Mouse (Mus musculus) heart, postnatal 10 days (tissue): ENCODE measurements around the gene Tpst2. TPM values are rescaled to one million over a fixed set of nuclear protein-coding genes. Genes with fewer than 3 reads are reported as not detected.

ENCODE experiments used
- DNase-seq, 2 experiments: peaks; one replicate each; pipeline ENCODE4 v3.0.0; 2021
- intact Hi-C: fragments of 180-260 bp; cut with DNase I; formaldehyde crosslinking; loops from one replicate; pipeline ENCODE4 v1.15.1; 2025
- total RNA-seq, 2 experiments: library from RNA; stranded (reverse); gene quantifications; 2 replicates each; pipeline ENCODE4 v1.2.3; 2021

Gene Tpst2
- total RNA-seq, 2 experiments from 2014 or later: 48.3 to 61.0 TPM

DNA sequence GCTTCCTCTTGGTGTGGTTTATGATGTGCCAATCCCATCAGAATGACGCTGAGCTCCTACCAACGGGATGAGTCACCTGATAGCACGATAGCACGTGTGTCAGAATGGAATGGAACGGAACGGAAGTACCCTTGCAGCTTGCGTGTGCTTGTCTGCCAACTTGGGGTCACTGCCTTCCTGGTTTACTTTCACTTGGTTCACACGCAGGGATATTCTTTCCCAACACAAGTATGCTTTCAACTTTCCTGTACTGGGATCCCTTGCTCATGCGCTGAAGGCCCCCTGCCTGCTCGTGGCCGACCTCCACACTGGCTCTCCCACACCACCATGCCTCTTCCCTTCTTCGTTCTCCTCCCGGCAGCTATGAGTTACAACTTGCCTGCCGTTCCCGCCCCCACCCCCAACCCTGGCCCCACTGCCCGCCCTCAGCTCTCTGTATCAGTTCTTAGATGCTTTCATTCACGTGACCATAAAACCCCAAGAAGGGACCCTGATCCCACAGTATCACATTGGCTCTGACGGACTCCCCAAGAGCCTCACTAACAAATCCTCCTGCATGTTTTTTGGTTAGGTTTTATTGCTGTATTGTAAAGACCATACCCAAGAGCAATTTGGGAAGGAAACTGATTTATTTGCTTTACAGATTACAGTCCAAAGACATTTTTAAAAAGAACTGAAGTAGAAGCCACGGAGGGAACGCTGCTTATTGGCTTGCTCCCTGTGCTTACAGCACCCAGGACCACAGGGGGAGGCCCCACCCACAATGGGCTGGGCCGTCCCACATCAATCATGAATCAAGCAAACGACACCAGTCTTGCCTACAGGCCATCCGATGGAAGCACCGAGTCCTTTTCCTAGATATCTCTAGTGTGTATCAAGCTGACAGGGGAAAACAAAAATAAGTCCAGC lies 48.4 kb downstream of the Tpst2 start:
- intact Hi-C loops: loop anchor here (1.0 kb wide), 1 partner anchor 49 kb away; the partner anchor contains the start of gene Tpst2
- peak; percentile 38 to 43 for DNase-seq

DNA sequence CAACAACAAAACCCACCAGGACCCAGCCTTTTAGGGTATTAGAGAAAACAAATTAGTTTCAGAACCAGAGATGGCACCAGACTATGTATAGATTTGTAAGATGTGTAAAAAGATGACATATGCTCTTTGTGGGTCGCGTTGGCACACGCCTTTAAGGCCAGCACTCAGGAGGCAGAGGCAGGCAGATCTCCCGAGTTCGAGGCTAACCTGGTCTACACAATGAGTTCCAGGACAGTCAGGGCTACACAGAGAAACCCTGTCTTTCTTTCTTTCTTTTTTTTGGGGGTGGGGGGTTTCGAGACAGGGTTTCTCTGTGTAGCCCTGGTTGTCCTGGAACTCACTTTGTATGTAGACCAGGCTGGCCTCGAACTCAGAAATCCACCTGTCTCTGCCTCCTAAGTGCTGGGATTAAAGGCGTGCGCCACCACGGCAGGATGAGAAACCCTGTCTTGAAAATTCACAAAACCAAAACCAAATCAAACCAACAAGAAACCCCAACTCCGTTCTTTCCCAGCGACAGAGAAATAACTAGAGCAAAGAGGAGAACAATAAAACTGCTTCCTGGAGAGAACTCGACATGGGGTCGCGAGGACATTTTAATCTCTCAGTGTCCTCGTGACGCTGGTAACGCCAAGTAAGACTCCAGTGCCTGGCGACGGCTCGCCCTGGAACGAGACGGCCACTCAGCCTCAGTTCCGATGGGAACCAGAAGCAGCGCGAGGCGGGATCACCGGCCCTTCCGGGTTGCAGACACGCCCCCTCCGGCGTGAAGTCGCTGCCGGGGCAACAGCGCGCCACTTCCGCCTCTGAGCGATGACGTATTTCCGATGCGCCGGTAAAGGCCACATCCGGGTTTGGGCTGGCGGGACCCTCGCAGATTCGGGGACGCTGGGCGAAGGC lies 49.3 kb downstream of the Tpst2 start, which contains the start of gene Tfip11:
Gene Tfip11 (plus strand): TSS at position 813 of the 900 bp plus-strand sequence.
- intact Hi-C loops: loop anchor here (1.0 to 2.0 kb wide), 3 partner anchors 17 to 85 kb away; partner anchors contain the start of gene Tpst2
- DNase-seq: peak; percentile 97 to 99

DNA sequence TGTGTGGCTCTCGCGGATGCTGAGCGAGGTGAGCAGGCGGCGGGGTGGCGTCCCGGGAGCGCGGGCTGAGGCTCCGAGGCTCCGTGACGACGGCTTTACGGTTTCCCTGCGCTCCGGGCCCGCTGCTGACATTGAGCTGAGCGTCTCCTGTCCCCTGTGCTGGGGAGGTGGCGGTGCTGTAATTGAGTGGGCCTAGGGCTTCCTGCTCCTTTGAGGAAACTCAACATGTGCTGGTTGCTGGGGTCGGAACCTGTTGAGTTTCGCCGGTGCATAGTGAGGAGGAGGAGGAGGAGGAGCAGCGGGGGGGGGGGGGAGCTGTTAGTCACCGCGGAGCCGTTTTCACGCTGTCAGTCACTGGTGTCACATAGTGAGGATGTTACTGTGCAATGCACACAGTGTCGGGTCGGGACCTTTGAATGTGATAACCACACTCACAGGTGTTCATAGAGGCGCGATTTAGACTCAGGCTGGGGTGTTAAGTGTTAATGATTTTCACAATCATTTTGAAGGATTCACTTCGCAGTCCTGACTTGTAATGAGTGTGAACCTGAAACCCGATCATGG lies 50.0 kb downstream of the Tpst2 start:
- no peak for DNase-seq
- intact Hi-C loops: loop anchor here (1.0 to 2.0 kb wide), 2 partner anchors 16 to 86 kb away; no protein-coding TSS in a partner anchor

DNA sequence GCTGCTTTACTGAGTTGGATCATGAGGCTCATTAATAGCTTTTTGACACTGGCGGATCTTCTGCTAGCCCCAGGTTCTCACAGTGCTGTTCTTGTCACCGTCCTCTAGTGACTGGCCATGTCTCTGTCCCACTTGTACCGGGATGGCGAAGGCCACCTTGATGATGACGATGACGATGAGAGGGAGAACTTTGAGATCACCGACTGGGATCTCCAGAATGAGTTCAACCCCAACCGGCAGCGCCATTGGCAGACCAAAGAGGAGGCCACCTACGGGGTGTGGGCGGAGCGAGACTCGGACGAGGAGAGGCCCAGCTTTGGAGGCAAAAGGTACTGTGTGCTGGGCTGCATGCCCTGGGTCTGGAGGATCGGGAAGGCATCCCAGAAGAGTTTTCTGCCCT lies 51.4 kb downstream of the Tpst2 start:
- no peak for DNase-seq
- intact Hi-C loops: loop anchor here (2.0 kb wide), 1 partner anchor 87 kb away; no protein-coding TSS in a partner anchor

DNA sequence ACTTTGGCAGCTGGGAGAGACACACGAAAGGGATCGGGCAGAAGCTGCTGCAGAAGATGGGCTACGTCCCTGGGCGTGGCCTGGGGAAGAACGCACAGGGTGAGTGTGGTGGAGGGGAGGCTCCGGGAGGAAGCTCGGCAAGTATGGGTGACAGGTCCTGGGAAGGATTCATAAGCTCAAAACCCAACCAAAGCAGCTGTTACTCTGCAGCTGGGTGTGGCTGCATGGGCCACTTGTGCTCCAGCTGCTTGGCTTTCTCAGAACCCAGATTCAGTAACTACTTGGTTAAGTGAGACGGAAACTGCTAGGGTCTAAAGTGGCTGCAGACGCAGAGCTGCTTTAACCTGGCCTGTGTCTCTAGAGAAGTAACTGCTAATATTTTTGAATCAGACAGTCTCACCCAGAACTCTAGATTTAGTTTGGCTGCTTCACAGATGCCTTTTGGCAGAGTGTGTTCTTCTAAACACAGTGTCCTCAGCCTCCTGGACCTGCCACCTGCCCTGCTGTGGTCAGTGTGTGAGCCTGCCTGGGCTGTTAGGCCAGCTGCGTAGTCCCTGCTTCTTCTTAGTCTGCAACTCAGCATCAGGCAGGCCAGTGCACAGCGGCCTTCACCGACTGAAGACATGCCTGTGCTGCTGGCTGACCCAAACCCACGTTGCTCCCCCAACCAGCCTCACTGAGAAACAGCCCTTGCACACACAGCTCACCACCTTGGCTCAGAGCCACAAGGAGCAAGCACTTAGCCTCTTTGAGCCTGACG lies 53.5 kb downstream of the Tpst2 start:
- intact Hi-C loops: no loop called here
- no peak for DNase-seq

DNA sequence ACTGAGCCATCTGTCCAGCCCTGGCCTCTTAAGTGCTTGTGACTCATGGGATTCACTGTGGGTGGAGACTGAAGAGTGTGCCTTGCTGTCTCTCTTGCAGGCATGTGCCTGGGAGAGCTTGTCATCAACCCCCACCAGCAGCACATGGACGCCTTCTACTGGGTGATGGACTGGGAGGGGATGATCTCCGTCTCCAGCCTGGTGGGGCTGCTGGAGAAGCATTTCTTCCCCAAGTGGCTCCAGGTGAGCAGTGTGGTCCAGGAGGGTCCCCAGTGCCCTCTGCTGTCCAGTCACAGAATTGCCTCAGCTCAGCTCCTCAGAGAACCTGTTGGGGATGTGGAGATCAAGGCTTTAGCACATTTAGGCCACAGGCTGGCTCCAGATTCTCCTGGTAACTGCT lies 59.0 kb downstream of the Tpst2 start:
- peak; percentile 61 to 74 for DNase-seq
- intact Hi-C loops: loop anchor here (1.0 kb wide), 1 partner anchor 95 kb away; no protein-coding TSS in a partner anchor

DNA sequence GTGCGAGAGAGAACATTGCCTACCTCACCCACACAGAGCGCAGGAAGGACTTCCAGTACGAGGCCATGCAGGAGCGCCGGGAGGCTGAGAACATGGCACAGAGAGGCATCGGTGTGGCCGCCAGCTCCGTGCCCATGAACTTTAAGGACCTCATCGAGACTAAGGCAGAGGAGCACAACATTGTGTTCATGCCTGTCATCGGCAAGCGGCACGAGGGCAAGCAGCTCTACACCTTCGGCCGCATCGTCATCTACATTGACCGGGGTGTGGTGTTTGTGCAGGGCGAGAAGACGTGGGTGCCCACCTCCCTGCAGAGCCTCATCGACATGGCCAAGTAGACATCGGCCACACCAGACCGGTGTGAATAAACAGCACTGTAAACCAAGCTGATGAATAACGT lies 60.5 kb downstream of the Tpst2 start:
- intact Hi-C loops: no loop called here
- no peak for DNase-seq

DNA sequence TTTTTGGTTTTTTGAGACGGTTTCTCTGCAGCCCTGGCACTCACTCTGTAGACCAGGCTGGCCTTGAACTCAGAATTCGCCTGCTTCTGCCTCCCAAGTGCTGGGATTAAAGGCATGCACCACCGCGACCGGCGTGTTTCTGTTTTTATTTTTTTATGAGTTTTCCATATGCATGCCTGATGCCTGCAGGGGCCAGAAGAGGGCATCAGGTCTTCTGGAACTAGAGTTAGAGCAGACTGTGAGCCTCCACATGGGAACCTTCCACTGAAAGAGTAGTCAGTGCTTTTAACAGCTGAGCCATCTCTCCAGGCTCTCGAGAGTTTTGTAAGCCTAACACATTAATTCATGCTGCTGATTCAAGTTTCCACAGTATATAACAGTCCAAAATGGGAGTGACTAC lies 62.7 kb downstream of the Tpst2 start:
- DNase-seq: no peak
- intact Hi-C loops: no loop called here

DNA sequence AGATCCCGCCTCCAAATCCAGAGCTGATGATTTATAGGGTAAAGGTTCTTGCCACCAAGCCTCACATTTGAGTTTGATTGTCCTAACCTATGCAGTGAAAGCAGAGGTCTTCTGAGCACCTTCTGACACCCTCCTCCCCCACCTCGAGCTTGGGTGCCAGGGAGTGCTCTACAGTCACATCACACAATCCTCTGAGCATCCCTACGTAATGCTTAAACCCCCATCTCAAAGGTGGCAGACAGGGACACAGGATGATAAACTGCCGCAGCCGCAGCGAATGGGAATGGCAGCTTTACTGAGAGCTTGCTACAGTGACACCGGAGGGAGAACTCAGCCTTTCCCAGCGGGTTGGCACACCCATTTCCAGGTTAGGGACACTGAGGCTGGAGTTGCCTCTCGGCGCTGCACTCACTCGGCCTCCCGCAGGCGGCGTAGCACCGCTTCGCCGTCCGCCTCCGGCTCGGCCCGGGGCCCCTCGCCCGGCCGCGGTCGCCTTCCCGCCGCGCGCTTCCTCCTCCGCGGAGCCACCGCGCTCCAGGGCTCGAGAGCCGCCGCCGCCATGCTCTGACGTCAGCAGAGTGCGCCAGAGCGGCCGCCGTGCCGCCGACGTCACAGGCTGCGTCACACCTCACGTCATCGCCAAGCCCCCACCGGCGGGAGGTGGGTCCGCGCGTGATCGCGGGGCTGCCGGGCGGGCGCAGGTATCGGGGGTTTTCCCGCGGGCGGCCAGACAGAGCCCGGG lies 66.1 kb downstream of the Tpst2 start, which contains the start of the genes Srrd and Hps4:
Gene Srrd (minus strand): TSS at position 578 of the 742 bp plus-strand sequence.
Gene Hps4 (plus strand): TSS at position 621 of the 742 bp plus-strand sequence.
- DNase-seq: peak; percentile 89
- intact Hi-C loops: loop anchor here (1.0 to 5.0 kb wide), 2 partner anchors 16 to 85 kb away; partner anchors contain the start of gene Tfip11

DNA sequence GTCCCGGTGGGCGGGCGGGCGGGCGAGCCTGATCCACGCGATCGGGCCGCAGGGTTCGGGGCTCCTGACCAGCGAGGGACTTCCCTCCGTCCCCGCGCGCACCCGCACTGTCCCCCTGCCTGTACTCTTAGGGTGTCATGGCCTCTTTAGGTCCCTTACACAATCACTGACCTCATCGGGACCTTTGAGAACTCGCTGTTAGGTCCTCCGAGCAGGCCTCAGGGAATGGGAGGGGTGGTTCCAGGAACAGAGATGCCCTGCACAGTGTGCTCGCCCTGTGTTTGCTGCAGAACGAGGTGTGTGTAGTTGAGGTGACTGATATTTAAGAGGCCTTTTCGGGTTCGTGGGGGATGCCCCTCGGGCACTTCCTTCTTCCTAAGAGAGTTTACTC lies 66.7 kb downstream of the Tpst2 start:
- DNase-seq: no peak
- intact Hi-C loops: loop anchor here (5.0 kb wide), 1 partner anchor 84 kb away; no protein-coding TSS in a partner anchor

DNA sequence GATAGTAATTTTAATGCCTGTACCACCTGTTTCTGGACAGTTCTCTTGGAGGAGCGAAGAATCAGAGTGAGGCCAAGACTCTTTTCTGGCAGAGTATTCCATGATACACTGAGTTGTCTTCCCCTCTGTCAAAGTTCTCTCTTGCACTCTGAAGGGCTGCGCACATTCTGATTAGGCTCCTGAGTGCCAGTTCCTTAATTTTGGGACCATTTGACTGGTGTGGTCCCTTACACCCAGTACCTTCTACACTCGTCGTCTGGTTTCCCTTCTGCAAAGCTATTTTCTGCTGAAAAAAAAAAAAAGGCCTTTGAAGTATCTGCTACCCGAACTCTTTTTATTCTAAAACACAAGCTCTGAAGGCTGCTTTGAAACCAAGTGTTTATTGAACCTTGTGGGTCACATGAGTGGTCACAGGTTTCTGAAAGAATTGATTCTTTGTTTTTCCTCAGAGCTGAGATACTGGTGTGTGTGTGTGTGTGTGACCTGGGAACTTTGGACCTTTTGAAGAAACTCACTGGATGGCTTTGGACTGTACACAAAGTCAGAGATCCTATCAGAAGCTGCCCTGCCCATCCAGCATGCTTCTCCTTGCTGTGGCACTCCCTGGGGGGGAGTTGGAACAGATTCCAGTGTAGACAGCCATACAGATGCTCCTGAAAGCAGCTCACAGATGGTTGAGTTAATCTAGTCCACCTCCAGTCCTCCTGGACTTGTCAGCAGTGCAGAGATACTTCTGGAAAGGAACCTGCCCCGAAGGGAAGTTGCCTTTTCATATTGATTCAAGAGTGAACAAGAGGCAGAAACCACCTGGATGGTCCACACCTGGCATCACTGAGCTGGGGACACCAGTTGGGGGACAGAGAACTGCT lies 67.8 kb downstream of the Tpst2 start:
- intact Hi-C loops: loop anchor here (5.0 kb wide), 1 partner anchor 83 kb away; no protein-coding TSS in a partner anchor
- no peak for DNase-seq

DNA sequence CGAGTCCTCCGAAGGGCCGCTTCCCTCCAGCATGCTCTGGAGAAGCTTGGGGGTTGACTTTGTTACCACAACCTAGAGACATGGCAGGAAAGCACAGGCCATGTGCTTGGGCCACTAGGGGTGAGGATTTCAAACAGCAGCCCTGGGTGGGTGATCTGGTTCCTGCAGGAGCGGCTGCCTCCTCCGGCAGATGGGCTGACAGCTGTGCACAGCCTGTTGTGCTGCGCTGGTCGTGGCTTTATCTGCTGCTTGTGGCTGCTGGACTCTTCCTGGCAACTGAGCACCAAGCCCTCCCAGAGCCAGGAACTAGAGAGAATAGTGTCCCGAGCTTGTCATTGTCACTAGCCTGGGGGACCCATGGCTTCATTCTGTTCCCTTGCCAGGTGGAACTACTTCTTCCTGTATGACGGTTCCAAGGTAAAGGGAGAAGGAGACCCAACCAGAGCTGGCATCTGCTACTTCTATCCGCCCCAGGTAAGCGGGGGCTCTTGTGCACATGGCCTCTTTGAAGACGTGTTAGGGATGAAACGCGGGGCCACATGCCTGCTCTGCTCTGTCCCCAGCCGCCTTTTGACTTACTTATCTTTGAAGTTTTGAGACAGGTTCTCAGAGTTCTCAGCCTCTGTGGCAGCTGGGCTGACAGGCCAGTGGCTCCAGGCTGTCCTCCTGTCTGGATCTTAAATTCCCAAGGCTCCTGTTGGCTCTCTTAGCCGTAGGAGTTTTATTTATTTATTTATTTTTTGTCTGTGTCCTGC lies 69.9 kb downstream of the Tpst2 start:
- intact Hi-C loops: no loop called here
- DNase-seq: peak; percentile 59

DNA sequence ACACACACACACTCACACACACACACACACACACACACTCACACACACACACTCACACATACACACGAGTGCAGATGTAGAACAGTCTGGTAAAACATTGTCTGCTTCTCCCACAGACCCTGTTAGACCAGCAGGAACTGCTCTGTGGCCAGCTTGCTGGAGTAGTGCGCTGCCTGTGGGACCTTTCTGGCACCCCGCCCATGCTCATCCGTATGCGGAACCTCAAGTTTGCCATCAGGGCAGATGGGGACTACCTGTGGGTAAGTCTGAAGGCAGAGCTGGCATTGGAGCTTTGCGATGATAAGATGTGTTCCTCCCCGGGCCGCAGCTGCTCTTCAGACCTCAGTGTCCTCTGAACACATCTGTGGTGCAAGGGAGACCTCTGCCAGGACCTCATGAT lies 72.7 kb downstream of the Tpst2 start:
- DNase-seq: no peak
- intact Hi-C loops: no loop called here

DNA sequence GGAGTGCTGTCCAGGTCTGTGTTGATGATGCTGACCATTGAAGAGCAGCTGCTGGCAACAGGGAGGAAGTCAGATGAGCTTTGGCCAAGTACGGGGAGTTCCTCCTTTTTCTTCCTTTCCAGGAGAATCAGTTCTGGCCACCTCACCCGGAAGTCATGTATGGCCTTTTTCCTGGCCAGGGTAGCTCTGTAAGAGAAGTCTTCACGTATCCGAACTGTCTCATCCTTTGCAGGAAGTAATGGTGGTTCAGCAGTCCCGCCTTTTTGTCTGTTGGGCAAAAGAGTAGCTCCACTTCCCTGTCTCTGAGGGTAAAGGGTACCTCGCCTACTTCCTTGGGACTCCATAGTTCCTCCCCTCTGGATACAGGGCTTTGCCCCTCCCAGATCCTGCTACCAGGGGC lies 79.0 kb downstream of the Tpst2 start:
- intact Hi-C loops: no loop called here
- DNase-seq: peak in 1 of 2 experiments; percentile 10

DNA sequence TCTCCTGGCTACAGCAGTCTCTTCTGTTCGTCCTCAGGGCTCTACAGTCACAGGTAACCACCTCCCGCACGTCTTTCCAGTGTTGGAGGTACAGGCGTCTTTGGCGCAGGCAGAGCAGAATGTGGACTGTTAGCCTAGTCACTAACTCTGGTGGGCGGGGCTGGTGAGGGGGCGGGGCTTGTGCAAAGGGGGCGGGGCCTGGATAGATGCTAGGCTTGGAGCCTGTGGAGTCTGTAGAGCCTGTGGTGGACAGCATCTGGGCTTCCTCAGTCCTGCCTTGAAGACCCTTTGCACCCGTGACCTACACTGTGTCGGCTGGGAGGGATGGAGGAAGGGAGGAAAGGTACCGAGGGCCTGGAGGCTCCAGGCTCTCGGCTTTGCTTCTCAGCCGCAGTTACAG lies 79.4 kb downstream of the Tpst2 start, which contains the start of gene Gm6583:
Gene Gm6583 (minus strand): TSS at position 124 of the 400 bp plus-strand sequence.
- intact Hi-C loops: no loop called here
- no peak for DNase-seq

DNA sequence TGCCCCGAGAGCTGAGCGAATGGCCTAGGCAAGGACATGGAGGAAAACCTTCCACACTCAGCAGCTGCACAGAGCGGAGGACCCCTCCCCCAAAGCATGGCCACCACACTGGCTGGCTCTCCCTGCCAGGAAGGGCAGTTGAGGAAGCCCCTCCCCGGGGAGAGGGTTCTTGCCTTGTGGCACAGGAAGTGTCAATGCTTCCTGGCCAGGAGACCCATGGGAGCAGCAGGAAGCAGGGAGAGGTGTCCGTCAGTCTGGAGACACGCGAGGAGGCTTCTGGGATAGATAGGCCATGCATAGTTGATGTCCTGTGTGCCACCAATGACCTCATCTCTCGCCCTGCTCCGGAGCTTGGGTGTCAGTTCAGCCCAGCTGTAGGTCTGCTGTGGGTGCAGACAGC lies 79.8 kb downstream of the Tpst2 start:
- intact Hi-C loops: no loop called here
- peak; percentile 23 to 26 for DNase-seq

DNA sequence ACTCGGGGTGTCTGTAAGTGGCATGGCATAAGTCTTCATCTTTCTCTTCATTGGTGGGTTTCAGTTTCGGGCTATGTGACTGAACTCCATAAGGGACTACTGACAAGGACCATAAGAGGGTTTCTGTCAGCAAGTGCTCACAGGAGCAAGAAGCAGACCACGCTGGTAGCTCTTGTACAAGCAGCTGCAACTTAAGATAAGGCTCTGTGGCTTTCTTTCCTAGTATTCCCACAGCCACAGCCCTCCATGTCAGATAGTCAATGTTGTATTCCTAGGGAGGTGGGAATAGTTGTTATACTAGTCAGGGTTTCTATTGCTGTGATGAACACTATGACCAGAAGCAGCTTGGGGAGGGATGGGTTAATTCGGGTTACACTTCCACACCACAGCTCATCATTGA lies 83.0 kb downstream of the Tpst2 start:
- intact Hi-C loops: no loop called here
- DNase-seq: no peak
